Mouse (Mus musculus): ENCODE measurements around the gene Srbd1. TPM values are rescaled to one million over a fixed set of nuclear protein-coding genes. Genes with fewer than 3 reads are reported as not detected.

The Srbd1 gene
- polyA plus RNA-seq, 1 experiment from 2014 or later, result 4.0 TPM

GRCm38 (mm10) chr17:86132534-86132933 is 12.4 kb downstream of the Srbd1 start:
- Histone ChIP-seq H3K27ac (ENCODE audit: low read length) (no peak overlapping the region), H3K4me2 (replicated peaks; ENCODE audit: low read depth, low read length) (no peak overlapping the region), H3K4me1 (ENCODE audit: insufficient read depth, low read depth, low read length) (no peaks in the 10 kb centered on the region), H3K9me3 (ENCODE audit: low read length) (no peaks in the 10 kb centered on the region), H3K36me3 (ENCODE audit: insufficient read depth, low read length) (0 out of 2 replicates have a peak, but pooled peaks cover 15% of the 10 kb centered on the region), H3K4me3 (ENCODE audit: low read depth, low read length) (no peak overlapping the region), H3K9ac (replicated peaks; ENCODE audit: low read depth) (no peak overlapping the region), H3K27me3 (replicated peaks; ENCODE audit: insufficient read depth, low read length) (no peaks in the 10 kb centered on the region)
- DNase-seq (ENCODE audit: low spot score) (peak; percentile 51), ATAC-seq (no peak)
- WGBS, result 69% methylated on average over 5 of the region's 5 CpGs
- peak; percentile 54 for TF ChIP-seq CTCF (IDR thresholded peaks at IDR 0.05)
- no peak for TF ChIP-seq EP300 (IDR thresholded peaks at IDR 0.05)

GRCm38 (mm10) chr17:86128198-86128597 is 16.8 kb downstream of the Srbd1 start:
- H3K9ac ChIP-seq (replicated peaks; ENCODE audit: low read depth), result no peak overlapping the region
- DNase-seq (ENCODE audit: low spot score) (no peak), ATAC-seq (no peak)
- 0 out of 2 replicates have a peak, but pooled peaks cover 18% of the 10 kb centered on the region for H3K36me3 ChIP-seq (ENCODE audit: insufficient read depth, low read length)
- H3K4me2 ChIP-seq (replicated peaks; ENCODE audit: low read depth, low read length), result no peak overlapping the region
- no peaks in the 10 kb centered on the region for H3K4me1 ChIP-seq (ENCODE audit: insufficient read depth, low read depth, low read length)
- H3K27me3 ChIP-seq (replicated peaks; ENCODE audit: insufficient read depth, low read length), result no peaks in the 10 kb centered on the region
- WGBS, result 92% methylated on average over 5 of the region's 5 CpGs
- no peak overlapping the region for H3K4me3 ChIP-seq (ENCODE audit: low read depth, low read length)
- TF ChIP-seq CTCF (IDR thresholded peaks at IDR 0.05) (no peak), EP300 (IDR thresholded peaks at IDR 0.05) (no peak)
- no peaks in the 10 kb centered on the region for H3K9me3 ChIP-seq (ENCODE audit: low read length)
- no peak overlapping the region for H3K27ac ChIP-seq (ENCODE audit: low read length)

GRCm38 (mm10) chr17:86125908-86126307 is 19.1 kb downstream of the Srbd1 start:
- H3K27ac ChIP-seq (ENCODE audit: low read length), result no peak overlapping the region
- 80% methylated on average over 5 of the region's 5 CpGs for WGBS
- no peak for DNase-seq (ENCODE audit: low spot score)

GRCm38 (mm10) chr17:86123146-86123545 is 21.8 kb downstream of the Srbd1 start:
- ATAC-seq (no peak), DNase-seq (ENCODE audit: low spot score) (no peak)
- no peak overlapping the region for H3K4me3 ChIP-seq (ENCODE audit: low read depth, low read length)
- H3K4me2 ChIP-seq (replicated peaks; ENCODE audit: low read depth, low read length), result no peak overlapping the region
- no peaks in the 10 kb centered on the region for H3K27me3 ChIP-seq (replicated peaks; ENCODE audit: insufficient read depth, low read length)
- no peak overlapping the region for H3K27ac ChIP-seq (ENCODE audit: low read length)
- 90% methylated on average over 3 of the region's 3 CpGs for WGBS
- 0 out of 2 replicates have a peak, but pooled peaks cover 9% of the 10 kb centered on the region for H3K36me3 ChIP-seq (ENCODE audit: insufficient read depth, low read length)
- H3K9me3 ChIP-seq (ENCODE audit: low read length), result no peaks in the 10 kb centered on the region
- no peaks in the 10 kb centered on the region for H3K4me1 ChIP-seq (ENCODE audit: insufficient read depth, low read depth, low read length)
- no peak overlapping the region for H3K9ac ChIP-seq (replicated peaks; ENCODE audit: low read depth)
- TF ChIP-seq EP300 (IDR thresholded peaks at IDR 0.05) (no peak), CTCF (IDR thresholded peaks at IDR 0.05) (no peak)

More at GRCm38 (mm10) chr17:86125908-86126307, 19.1 kb downstream of the Srbd1 start:
- no peak overlapping the region for H3K4me2 ChIP-seq (replicated peaks; ENCODE audit: low read depth, low read length)
- no peak overlapping the region for H3K9ac ChIP-seq (replicated peaks; ENCODE audit: low read depth)
- TF ChIP-seq CTCF (IDR thresholded peaks at IDR 0.05) (no peak), EP300 (IDR thresholded peaks at IDR 0.05) (no peak)
- H3K9me3 ChIP-seq (ENCODE audit: low read length), result no peaks in the 10 kb centered on the region
- ATAC-seq, result no peak
- no peak overlapping the region for H3K4me3 ChIP-seq (ENCODE audit: low read depth, low read length)
- 0 out of 2 replicates have a peak, but pooled peaks cover 20% of the 10 kb centered on the region for H3K36me3 ChIP-seq (ENCODE audit: insufficient read depth, low read length)
- H3K4me1 ChIP-seq (ENCODE audit: insufficient read depth, low read depth, low read length), result no peaks in the 10 kb centered on the region
- no peaks in the 10 kb centered on the region for H3K27me3 ChIP-seq (replicated peaks; ENCODE audit: insufficient read depth, low read length)

GRCm38 (mm10) chr17:86096875-86097274 is 48.1 kb downstream of the Srbd1 start:
- Histone ChIP-seq H3K4me3 (ENCODE audit: low read depth, low read length) (no peak overlapping the region), H3K9ac (replicated peaks; ENCODE audit: low read depth) (no peak overlapping the region), H3K36me3 (ENCODE audit: insufficient read depth, low read length) (no peaks in the 10 kb centered on the region), H3K27ac (ENCODE audit: low read length) (no peak overlapping the region), H3K9me3 (ENCODE audit: low read length) (no peaks in the 10 kb centered on the region), H3K4me2 (replicated peaks; ENCODE audit: low read depth, low read length) (no peak overlapping the region), H3K4me1 (ENCODE audit: insufficient read depth, low read depth, low read length) (no peaks in the 10 kb centered on the region), H3K27me3 (replicated peaks; ENCODE audit: insufficient read depth, low read length) (no peaks in the 10 kb centered on the region)
- 84% methylated on average over 2 of the region's 2 CpGs for WGBS
- TF ChIP-seq EP300 (IDR thresholded peaks at IDR 0.05), result no peak
- TF ChIP-seq CTCF (IDR thresholded peaks at IDR 0.05), result no peak
- no peak for DNase-seq (ENCODE audit: low spot score)
- ATAC-seq, result no peak

- DNase-seq (ENCODE audit: low spot score) (no peak), ATAC-seq (no peak)
- TF ChIP-seq EP300 (IDR thresholded peaks at IDR 0.05) (no peak), CTCF (IDR thresholded peaks at IDR 0.05) (no peak)
- Histone ChIP-seq H3K4me3 (ENCODE audit: low read depth, low read length) (no peak overlapping the region), H3K9ac (replicated peaks; ENCODE audit: low read depth) (no peak overlapping the region), H3K27ac (ENCODE audit: low read length) (no peak overlapping the region), H3K36me3 (ENCODE audit: insufficient read depth, low read length) (no peaks in the 10 kb centered on the region), H3K4me2 (replicated peaks; ENCODE audit: low read depth, low read length) (no peak overlapping the region), H3K4me1 (ENCODE audit: insufficient read depth, low read depth, low read length) (no peaks in the 10 kb centered on the region), H3K27me3 (replicated peaks; ENCODE audit: insufficient read depth, low read length) (no peaks in the 10 kb centered on the region), H3K9me3 (ENCODE audit: low read length) (no peaks in the 10 kb centered on the region)
- 83% methylated on average over 1 of the region's 1 CpGs for WGBS
Observed at GRCm38 (mm10) chr17:86093124-86093523, 51.9 kb downstream of the Srbd1 start.

GRCm38 (mm10) chr17:86091631-86092030 is 53.3 kb downstream of the Srbd1 start:
- H3K27ac ChIP-seq (ENCODE audit: low read length), result no peak overlapping the region
- H3K27me3 ChIP-seq (replicated peaks; ENCODE audit: insufficient read depth, low read length), result no peaks in the 10 kb centered on the region
- no peak overlapping the region for H3K4me2 ChIP-seq (replicated peaks; ENCODE audit: low read depth, low read length)
- DNase-seq (ENCODE audit: low spot score) (no peak), ATAC-seq (no peak)
- no peaks in the 10 kb centered on the region for H3K36me3 ChIP-seq (ENCODE audit: insufficient read depth, low read length)
- no peaks in the 10 kb centered on the region for H3K9me3 ChIP-seq (ENCODE audit: low read length)
- H3K4me1 ChIP-seq (ENCODE audit: insufficient read depth, low read depth, low read length), result no peaks in the 10 kb centered on the region
- no peak for TF ChIP-seq EP300 (IDR thresholded peaks at IDR 0.05)
- TF ChIP-seq CTCF (IDR thresholded peaks at IDR 0.05), result no peak
- H3K9ac ChIP-seq (replicated peaks; ENCODE audit: low read depth), result no peak overlapping the region
- H3K4me3 ChIP-seq (ENCODE audit: low read depth, low read length), result no peak overlapping the region
- WGBS, result 60% methylated on average over 1 of the region's 1 CpGs
